Mouse (Mus musculus) CD4-positive naive resting alpha-beta T cell, adult 57 days (primary cell): ENCODE measurements around the gene Tapt1. TPM values are rescaled to one million over a fixed set of nuclear protein-coding genes. Genes with fewer than 3 reads are reported as not detected.

Experiments used
- total RNA-seq: library from RNA; stranded (reverse); gene quantifications from one replicate; pipeline ENCODE4 v1.2.4, GENCODE M21; 2023

Gene Tapt1
- 80.9 TPM for total RNA-seq

DNA sequence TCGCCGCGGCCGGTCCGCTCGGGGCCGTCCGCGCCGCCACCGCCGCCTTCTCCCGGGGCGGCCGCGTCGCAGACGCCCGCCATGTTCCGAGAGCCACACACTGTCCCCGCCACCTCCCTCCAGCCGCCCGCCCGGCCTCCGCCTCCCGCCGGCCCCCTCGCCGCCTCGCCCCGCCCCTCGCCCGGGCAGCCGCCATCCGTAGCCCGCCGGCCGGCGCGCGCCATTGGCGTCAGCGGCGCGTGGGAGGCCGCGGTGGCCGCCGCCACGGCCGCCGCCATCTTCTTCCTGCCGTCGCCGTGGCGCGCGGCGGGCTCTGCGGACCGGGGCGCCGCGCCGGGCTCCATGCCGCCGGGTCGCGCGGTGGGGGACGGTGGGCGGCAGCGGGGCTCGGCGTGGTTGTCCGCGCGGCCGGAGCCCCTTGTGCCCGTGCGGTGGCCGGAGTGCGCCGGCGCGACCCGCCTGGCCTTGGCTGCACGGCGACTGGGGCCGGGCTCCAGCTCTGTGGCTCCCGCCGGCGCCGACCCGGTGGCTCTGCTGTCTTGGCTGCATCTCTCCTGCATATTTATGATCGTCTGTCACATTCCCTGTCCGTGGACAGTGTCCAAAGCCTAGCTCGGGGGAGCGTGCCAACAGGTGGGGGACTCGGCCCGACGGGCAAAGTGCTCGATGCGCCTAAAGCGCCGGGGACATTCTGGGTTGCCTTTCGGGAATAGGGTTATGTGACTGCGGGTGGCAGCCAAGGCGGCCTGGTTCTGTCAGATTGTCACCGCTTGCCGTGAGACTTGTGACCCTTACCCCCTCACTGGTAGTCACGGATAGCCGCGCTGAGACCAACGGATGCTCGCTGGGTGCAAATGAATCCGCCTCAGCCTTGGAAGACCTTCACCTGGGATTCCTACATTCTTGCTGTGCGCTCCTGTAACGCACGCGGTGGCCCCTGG, at the start of gene Tapt1:
Tapt1 (minus strand) TSS at position 106 of the 941 bp plus-strand sequence.

Other genes with a start within 250 kb of the Tapt1 start
- not detected for gene Fgfbp1, start 244.8 kb downstream of the Tapt1 start, total RNA-seq
- not detected for gene Prom1, start 124.6 kb downstream of the Tapt1 start, total RNA-seq